Mouse (Mus musculus) myocyte (in vitro differentiated cells): ENCODE measurements at regions not wholly inside any gene's neighbourhood (a gene's known extent, or its start where the extent isn't known, plus 50 kb on each side); places are given as distances from the start of the nearest gene placed in this dataset.

Experiments used
- MAX ChIP-seq: IDR thresholded peaks from one replicate; pipeline ENCODE4 v1.6.1; 2011; ENCODE audit warnings: low read depth, mild to moderate bottlenecking, control low read depth
- POLR2A ChIP-seq: IDR thresholded peaks from one replicate; pipeline ENCODE4 v1.6.1; 2011; ENCODE audit warnings: low read depth, mild to moderate bottlenecking, control low read depth, moderate library complexity; ENCODE audit not compliant: insufficient read length

- TF ChIP-seq MAX: no peak
- no peak for TF ChIP-seq POLR2A
Observed at GRCm38 (mm10) chr13:48003126-48003525, 257.9 kb upstream of the Id4 start.
